Mouse (Mus musculus): ENCODE measurements at regions not wholly inside any gene's neighbourhood (a gene's known extent, or its start where the extent isn't known, plus 50 kb on each side); places are given as distances from the start of the nearest gene placed in this dataset.
A peak's percentile ranks its signal among the peaks of the same experiment; 100 is the strongest.
"Not testable (repeated sequence)": the region's sequence is repeated elsewhere in the genome, so short reads cannot be mapped to it uniquely, and the experiment has no call there.

DNA sequence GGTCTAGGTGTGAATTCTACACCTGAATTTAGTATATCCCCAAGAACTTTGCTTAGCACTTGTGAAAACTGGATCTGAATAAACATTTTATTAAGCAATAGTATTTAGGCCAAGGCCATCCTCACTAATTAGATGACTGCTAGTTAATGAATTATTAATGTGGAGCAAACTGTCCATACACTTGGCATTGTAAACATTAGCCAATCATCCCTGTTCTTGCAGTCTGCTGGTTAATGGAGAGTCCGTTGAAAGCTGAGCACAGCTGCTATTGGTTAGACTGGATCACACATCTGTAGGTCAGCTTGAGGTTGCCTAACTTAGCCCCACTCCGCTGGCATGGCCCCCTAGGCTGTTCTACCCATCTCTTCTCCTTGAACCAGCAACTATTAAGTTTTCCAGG lies 826.2 kb upstream of the 4930452B06Rik start:
- no peak for DNase-seq (ENCODE audit: low spot score in 2 of 2)

GRCm38 (mm10) chr14:9488585-9488984 lies 822.5 kb upstream of the 4930452B06Rik start:
- no peak for DNase-seq (ENCODE audit: low spot score in 2 of 2)

- DNase-seq (ENCODE audit: low spot score in 2 of 2), result no peak
Measured at GRCm38 (mm10) chr14:9478981-9479380, 812.9 kb upstream of the 4930452B06Rik start.

DNA sequence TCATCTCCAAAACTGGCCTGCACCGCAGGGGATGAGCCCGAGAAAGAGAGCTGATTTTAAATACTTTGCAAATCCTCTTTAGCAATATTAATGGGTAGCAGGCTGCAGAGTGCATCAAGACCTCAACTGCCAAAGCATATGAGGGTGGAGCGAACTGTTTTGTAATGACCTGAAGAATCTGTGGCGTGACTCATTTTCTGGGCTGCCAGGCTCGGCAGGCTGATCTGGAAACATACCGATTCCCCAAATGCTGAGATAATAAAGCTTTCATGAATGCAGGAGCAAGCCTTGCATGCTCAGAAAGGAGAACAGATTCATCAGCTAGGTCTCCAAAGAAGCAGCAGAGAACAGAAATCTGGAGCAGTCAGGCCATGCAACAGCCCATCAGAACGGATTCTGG lies 809.1 kb upstream of the 4930452B06Rik start:
- DNase-seq (ENCODE audit: low spot score in 2 of 2), result peak in 1 of 2 experiments; percentile 32

- DNase-seq (ENCODE audit: low spot score in 2 of 2), result no peak
Measured at GRCm38 (mm10) chr14:9469686-9470085, 803.6 kb upstream of the 4930452B06Rik start.

- DNase-seq (ENCODE audit: low spot score in 2 of 2), result no peak
Measured at GRCm38 (mm10) chr14:9468654-9469053, 802.6 kb upstream of the 4930452B06Rik start.

DNA sequence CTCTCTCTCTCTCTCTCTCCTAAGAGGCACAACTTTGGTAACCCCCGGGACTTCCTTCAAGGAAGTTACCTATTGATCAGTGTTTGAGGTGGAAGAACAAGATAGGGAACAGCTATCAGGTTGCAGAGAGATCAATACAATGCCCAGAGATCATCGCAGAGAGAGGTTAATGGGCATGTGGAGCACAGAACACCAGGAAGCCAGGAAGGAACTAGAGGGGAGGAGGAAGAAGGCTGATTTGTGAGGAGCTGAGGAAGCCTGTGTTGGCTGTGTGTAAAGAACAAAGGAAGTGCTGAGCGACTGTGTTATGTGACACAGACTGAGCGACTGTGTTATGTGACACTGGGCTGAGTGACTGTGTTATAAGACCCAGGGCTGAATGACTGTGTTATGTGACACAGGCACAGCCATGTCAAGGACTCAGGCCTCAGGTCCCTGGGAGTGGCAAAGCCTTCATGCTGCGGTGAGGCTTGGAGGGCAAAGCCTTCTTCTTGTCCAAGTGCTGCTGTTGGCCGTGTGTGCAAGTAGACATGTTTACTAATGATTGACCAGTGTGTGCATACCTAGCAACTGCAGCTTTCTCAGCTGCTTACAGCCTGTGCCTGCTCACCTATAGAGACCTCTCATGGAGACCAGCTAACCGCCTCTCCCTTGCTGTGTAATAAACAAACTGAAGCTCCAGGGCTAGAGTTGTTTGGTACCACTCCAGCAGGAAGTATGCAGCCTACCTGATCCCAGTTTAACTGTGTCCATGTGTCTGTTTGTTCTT lies 801.8 kb upstream of the 4930452B06Rik start:
- no peak for DNase-seq (ENCODE audit: low spot score in 2 of 2)

DNA sequence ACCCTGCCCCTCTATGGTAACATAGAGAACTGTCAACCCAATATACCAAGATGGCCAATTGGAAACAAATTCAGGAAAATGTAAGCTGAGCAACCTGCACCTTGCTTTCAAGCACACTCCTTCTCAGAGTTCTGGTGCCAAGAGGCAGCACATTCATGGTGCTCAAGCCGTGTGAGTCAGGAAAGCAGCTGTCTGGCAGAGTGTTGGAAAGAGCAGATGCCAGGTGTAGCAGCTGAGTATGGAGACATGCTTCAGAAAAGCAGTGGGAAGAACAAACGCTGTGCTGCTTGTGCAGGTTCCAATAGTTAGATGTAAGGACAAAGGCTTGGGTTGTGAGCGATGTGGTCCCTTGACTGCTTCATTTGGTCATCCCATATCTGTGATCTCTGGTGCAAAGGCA lies 794.0 kb upstream of the 4930452B06Rik start:
- peak in 1 of 2 experiments; percentile 55 for DNase-seq (ENCODE audit: low spot score in 2 of 2)

DNA sequence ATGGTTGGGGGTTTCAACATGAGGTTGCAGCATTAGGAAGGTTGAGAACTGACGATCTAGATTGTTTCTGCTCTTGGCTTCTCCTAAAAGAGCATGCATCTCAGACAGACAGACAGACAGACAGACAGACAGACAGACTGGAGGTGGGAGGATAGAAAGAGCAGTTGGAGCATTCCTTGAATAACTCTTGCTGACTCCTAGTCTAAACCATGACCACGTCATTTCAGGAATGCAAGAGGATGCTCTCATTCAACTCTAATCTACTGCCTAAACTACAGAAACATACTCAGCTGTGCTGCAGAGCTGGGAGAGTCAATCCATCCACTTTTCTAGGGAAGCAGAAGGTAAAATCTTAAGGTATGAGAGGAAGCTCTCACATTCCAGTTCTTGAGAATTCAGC lies 792.8 kb upstream of the 4930452B06Rik start:
- DNase-seq (ENCODE audit: low spot score in 2 of 2), result no peak

GRCm38 (mm10) chr14:9457801-9458495 lies 791.9 kb upstream of the 4930452B06Rik start:
- no peak for DNase-seq (ENCODE audit: low spot score in 2 of 2)

- no peak for DNase-seq (ENCODE audit: low spot score in 2 of 2)
Measured at GRCm38 (mm10) chr14:9455986-9456385, 789.9 kb upstream of the 4930452B06Rik start.

- DNase-seq (ENCODE audit: low spot score in 2 of 2), result no peak
Measured at GRCm38 (mm10) chr14:9449942-9450341, 783.9 kb upstream of the 4930452B06Rik start.

DNA sequence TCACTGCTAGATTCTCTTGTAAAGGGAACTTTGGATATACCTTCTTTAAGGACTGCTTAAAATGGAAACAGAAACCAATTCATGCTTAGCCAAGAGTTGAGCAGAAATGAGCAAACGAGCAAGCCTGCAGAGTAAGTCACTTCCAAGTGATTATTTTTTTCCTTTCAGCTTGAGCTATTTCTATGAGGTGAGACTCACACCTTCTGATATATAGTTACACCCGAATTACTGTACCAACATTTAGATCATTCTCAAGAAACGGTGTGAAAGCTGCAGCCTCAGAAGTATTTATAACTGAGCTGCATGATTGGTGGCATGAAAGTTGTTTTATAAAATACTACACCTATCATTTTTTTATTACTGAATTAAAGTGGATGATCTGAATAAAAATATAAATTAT lies 771.9 kb upstream of the 4930452B06Rik start:
- DNase-seq (ENCODE audit: low spot score in 2 of 2), result peak in 1 of 2 experiments; percentile 33

- no peak for DNase-seq (ENCODE audit: low spot score in 2 of 2)
Measured at GRCm38 (mm10) chr14:9435136-9435535, 769.1 kb upstream of the 4930452B06Rik start.

GRCm38 (mm10) chr14:9433081-9433590 lies 767.1 kb upstream of the 4930452B06Rik start:
- DNase-seq (ENCODE audit: low spot score in 2 of 2), result no peak

- DNase-seq (ENCODE audit: low spot score in 2 of 2), result no peak
Measured at GRCm38 (mm10) chr14:9431798-9432197, 765.8 kb upstream of the 4930452B06Rik start.

GRCm38 (mm10) chr14:9411822-9412403 lies 745.9 kb upstream of the 4930452B06Rik start:
- DNase-seq (ENCODE audit: low spot score in 2 of 2), result no peak

GRCm38 (mm10) chr14:9403688-9404087 lies 737.6 kb upstream of the 4930452B06Rik start:
- DNase-seq (ENCODE audit: low spot score in 2 of 2), result no peak

- no peak for DNase-seq (ENCODE audit: low spot score in 2 of 2)
Measured at GRCm38 (mm10) chr14:9400861-9401260, 734.8 kb upstream of the 4930452B06Rik start.

GRCm38 (mm10) chr14:9393271-9393771 lies 727.3 kb upstream of the 4930452B06Rik start:
- DNase-seq (ENCODE audit: low spot score in 2 of 2), result peak; percentile 25 to 71

- DNase-seq (ENCODE audit: low spot score in 2 of 2), result not testable (repeated sequence)
Measured at GRCm38 (mm10) chr14:9389878-9390536, 724.0 kb upstream of the 4930452B06Rik start.

DNA sequence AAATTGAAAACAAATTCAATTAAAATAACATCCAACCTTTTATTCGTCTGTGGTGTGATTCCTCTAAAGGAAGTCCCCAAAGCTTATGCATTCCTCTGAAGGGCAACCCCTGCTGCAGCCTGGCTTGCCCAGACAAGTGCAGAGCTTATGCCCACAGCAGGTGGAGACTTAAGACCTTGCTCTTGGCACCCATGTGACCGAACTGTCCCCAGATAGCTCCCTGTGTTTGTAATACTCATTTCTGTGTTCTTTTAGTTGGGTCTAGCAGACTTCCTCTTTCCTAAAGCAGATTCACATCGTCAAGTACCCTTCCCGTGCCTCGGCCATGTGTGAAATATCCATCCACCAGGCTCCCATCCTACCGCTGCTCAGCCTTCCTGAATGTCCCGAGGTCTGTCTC lies 723.1 kb upstream of the 4930452B06Rik start:
- no peak for DNase-seq (ENCODE audit: low spot score in 2 of 2)

All from left cerebral cortex, adult 9 months (tissue).